Mouse (Mus musculus) adrenal gland, adult 18-20 months (tissue): ENCODE data around the gene Gm5901. TPM values are rescaled to one million over a fixed set of nuclear protein-coding genes. Genes with fewer than 3 reads are reported as not detected.
"Not testable (repeated sequence)": the region's sequence is repeated elsewhere in the genome, so short reads cannot be mapped to it uniquely, and the experiment has no call there.

Experiments used
- DNase-seq, 2 experiments: peaks; one replicate each; pipeline ENCODE4 v3.0.0; 2021 to 2022; ENCODE audit warnings: low spot score in 2 of 2
- long read RNA-seq, 2 experiments: library from polyadenylated mRNA; stranded (forward); transcript quantifications; one replicate each; pipeline ENCODE4 v2.0.0; 2021
- total RNA-seq, 2 experiments: library from RNA; stranded (reverse); gene quantifications; 1 replicate in 1 of 2; 2 replicates in 1 of 2; pipeline ENCODE4 v1.2.3; 2021

The Gm5901 gene
- not detected for total RNA-seq
- long read RNA-seq, experiment 1: 0 reads
- long read RNA-seq, experiment 2, partial matches to known transcripts: 0 of 1 reads
- long read RNA-seq, experiment 2, other reads (novel, unspliced or antisense): 1 of 1 reads

DNA sequence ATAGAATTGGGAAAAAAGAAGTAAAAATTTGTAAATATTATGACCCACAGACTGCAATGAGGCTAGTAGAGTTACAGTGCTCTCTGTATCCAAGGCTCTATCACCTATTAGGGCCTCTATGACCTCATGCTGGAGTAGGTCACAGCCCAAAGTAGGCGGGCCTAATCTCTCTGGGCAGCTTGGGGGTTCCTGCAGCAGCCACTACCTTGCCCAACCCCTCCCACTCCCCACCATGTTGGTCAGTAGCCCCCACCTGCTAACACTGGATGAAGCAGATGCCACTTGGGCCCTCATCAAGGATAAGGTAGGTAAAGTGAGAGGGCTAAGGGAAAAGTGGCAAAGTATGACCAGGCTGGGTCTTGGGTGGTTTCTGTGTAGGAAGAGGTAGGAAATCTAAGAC lies at the start of gene Gm5901:
Gene Gm5901, plus strand, starts transcription at position 173 of the 400 bp plus-strand sequence.
- no peak for DNase-seq

DNA sequence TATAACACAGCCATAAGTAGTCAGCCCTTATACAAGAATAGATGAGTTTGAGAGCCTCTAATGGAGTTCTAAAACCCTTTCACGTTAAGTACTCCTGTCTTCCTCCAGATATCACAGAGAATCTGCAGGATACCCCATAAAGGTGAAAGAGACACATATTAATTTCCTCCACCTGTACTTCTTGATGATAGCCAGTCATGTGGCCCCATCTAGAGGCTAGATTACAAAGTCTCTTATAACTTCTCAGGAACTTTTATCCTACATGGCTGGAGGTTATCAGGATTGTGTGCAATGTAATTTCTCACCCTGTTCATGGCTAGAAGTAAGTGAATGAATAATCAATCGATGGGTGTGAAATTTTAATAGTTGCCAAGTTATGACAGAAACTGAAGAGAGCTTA lies 49.5 kb upstream of the Gm5901 start:
- no peak for DNase-seq

DNA sequence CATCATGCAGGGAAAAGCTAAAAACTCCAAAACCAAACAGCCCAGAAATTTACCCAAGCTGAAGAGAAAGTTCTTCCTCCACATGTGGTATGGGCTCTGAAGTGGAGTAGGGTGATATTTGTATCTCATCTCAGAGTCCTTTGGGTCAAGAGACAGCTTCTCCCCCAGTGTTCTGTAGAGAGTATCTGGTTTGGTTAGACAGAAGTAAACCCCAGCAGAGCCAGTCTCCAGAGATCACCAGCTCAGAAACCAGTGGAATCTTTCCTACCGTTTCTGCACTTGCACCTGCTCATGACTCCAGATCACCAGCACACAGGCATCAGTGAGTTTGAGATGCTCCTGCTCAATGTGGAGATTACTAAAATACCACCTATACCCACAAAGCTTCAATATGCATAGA lies 40.8 kb upstream of the Gm5901 start, which contains the start of gene Olfr690:
Gene Olfr690, minus strand, starts transcription at position 101 of the 400 bp plus-strand sequence.
- DNase-seq: no peak

DNA sequence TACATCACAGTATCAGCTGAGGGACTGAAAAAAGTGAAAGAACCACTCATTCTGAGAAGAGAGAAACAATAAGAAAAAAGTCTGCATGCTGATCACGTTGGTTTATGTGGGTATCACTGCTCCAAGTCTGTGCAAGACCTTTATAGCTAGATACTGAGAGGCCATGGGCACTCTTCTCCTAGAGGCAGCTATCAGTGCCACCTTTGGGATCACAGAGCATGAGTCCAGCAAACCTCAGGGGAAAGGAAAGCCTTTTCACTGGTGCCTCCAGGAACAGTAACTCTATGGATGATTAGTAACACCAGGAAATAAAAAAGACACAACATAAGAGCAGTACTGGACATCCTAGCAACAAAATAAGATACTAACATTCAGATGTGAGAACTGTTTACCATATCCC lies 32.7 kb upstream of the Gm5901 start, which contains the start of gene Olfr691:
Gene Olfr691, minus strand, starts transcription at position 101 of the 400 bp plus-strand sequence.
- no peak for DNase-seq

DNA sequence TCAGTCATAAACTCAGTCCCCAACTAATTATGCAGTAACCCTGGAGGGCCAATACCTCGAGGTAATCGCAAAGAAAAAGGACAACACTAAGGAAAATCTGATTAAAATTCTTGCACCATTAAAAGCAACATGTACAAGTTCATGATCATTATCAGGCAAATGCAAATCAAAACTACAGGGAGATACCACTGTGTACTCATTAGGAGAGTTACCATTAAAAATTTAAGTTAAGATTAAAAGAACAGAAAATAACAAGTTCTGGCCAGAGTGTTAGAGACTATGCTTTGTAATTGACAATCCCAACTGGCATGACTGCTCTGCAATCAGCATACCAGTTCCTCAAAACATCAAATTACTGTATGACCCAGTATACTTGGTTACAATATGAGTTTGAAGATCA lies 32.1 kb upstream of the Gm5901 start:
- DNase-seq: no peak

DNA sequence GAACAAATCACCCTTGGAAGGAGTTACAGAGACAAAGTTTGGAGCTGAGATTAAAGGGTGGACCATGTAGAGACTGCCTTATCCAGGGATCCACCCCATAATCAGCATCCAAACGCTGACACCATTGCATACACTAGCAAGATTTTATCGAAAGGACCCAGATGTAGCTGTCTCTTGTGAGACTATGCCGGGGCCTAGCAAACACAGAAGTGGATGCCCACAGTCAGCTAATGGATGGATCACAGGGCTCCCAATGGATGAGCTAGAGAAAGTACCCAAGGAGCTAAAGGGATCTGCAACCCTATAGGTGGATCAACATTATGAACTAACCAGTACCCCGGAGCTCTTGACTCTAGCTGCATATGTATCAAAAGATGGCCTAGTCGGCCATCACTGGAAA lies 18.8 kb upstream of the Gm5901 start:
- DNase-seq: not testable (repeated sequence)

DNA sequence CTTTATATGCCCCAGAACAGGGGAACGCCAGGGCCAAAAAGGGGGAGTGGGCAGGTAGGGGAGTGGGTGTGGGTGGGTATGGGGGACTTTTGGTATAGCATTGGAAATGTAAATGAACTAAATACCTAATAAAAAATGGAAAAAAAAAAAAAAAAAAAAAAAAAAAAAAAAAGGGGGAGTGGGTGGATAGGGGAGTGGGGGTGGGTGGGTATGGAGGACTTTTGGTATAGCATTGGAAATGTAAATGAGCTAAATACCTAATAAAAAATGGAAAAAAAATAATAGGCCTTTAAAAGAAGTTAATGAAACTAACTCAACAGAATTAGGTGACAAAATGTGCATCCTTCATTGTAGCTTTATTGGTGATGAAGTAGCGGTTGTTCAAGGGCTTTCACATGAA lies 18.4 kb upstream of the Gm5901 start:
- not testable (repeated sequence) for DNase-seq

DNA sequence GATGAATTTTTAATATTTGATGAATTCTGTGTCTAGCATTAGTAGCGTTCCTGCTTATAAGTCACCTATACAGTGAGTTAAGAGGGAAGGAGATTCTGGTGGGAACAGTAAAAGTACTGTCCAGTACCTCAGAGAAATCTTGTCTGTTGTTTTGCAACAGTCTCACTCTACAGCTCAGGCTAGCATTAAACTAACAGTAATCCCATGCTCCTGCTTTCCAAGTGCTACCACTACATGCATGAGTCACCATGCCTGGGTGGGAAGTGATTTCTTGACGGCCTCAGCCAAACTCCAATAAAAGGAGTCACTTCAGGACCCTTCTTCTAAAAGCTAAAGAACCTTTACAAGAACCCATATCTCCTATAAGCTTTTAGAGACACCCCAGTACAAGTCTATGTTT lies 13.1 kb upstream of the Gm5901 start:
- DNase-seq: no peak

DNA sequence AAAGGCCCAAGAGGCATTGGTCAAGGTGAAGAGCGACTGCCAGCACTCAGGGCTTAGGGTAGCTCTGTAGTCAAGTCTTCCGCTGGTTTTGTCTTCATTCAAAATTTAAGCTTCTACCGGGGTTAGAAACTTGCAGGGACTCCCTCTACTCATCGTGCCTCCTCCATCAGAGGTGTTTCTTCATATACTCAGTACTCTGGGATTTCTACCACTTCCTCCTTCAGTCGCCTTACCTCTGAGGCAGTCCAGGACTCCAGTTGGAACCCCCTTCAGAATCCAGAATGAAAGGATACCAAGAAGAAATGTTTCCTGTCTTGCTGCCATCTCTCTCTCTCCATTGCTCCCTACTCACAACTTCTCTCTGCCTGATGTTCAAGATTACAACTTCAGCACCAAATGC lies 7.6 kb upstream of the Gm5901 start:
- DNase-seq: no peak

DNA sequence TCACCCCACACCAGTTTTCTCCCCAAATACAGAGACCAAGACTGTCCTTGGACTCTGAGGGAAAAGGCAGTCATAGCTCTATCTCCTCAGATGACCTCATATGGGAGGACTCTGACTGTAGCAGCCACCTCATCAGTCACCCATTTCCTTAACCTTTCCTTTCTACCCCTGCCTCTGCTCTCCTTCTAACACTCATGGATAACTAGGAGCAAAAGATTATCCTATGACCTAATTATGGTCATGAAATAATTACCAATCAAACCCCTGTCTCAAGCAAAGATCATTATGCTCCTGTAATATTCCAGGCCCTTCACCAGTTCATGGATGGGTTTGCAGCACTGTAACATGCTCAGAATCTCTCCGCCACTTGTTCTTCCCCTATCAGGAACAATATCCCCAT lies 6.9 kb upstream of the Gm5901 start, which contains the start of gene Olfr692:
Gene Olfr692, plus strand, starts transcription at position 301 of the 400 bp plus-strand sequence.
- no peak for DNase-seq

DNA sequence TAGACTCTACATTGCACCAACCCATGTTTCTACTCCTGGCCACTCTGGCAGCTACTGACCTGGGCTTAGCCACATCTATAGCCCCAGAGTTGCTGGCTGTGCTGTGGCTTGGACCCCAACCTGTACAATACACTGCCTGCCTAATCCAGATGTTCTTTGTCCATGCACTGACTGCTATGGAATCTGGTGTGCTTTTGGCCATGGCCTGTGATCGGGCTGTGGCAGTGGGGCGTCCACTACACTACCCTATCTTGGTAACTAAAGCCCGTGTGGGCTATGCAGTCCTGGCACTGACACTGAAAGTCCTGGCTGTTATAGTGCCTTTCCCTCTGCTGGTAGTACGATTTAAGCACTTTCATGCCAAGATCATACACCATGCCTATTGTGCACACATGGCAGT lies 6.3 kb upstream of the Gm5901 start:
- DNase-seq: no peak

DNA sequence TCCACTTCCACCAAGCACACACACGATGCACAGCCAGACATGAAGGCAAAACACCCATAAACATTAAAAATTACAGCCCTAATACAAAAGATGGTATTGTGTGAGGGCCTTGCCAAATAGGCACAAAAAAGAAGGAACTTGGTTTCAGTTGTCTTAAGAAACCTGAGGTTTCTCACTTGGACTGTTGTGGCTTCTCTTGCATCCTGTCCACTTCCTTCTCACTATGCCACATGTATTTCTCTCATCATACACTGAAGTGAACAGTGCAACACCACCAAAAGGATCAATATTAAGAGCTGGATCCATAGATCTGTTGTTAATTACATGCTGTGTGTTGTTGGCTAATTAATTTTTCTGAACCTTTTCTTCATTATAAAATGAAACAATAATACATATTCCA lies 1.9 kb upstream of the Gm5901 start:
- DNase-seq: no peak

DNA sequence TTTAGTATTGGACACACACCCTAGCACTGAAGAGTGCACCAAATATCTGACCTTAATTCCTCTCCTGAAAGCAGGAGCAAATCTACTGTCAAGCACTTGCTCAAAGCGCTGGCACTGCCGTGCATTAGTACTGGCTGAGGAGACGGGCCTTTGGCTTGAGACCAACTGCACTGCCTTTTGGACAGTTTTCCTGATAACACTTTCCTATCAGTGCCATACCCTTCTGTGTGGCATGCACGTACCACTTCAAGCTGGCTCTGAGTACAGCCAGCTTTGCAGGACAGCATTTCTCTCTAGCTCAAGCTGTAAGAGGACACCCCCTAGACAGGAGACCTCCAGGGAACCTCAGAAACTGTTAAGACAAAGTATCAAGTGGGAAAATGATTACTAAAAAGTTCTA lies 1.3 kb upstream of the Gm5901 start:
- no peak for DNase-seq

DNA sequence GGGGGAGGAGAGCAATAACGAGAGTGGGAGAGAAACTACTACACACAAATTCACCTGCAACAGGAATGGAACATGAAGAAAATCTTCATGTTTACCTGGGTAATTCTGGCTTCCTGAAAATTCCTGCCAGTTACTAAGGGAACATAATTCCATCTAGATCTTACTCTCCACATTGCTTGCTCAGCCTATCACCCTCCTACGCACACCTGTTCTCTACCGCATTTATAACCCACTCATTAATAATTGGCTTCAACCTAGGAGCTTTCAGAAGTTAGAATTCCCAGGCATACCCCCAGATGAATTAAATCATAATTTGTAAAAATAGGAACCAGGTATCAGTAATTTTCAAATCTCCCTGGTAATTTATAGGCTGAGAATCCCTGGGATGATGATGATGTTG lies 862 bp upstream of the Gm5901 start:
- no peak for DNase-seq

DNA sequence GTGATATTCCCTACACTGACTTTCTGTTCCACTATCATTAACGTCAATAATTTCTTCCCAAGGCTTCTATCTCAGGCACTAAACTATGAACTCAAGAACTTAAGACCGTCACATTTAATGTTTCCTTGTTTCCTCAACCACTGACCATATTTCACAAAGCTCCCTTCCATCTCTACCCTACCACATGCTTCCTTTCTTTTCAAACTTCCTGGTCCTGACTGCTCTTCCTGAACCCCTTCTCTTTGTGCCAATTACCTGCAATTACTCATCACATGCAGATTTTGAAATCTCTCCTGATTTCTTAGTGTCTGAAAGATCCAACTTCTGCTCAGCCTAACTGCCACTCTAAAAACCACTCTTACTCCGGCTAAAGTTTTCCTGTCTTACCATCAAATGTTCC lies 5.5 kb downstream of the Gm5901 start:
- DNase-seq: no peak

DNA sequence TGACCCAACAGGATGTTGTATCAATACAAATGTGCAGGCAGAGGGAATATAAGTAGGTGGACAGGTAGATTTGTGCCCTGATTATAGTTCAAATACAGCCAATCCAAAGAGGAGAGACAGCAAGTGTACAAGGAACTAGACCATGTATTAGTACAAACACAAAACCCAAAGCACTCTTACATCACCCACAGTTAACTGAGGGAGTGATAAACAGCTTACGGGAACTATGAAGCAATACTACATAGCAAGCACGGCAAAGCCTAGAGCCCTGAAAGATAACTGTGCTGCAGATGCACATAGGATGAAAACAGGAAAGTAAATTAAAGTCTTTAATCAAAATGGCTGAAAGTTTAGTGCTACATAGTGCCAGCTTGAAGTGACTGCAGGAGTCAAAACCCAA lies 12.9 kb downstream of the Gm5901 start:
- no peak for DNase-seq

DNA sequence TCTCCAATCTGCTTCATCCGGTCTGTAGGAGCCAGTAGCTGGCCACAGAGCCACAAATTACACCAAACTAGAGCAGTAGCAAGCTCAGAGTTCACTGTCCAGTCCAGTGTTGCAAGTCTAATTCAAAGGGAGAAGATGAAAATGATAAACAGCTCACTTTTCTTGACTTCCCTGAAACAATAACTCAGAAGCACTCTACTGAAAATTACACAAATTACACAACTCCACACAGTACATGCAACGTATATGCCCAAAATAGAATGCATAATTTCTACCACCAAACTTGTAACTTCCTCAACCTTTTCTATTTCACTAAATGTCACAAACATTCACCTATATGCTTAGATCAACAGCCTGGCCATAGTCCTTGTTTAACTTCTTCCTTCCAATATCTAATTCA lies 15.4 kb downstream of the Gm5901 start:
- DNase-seq: no peak

DNA sequence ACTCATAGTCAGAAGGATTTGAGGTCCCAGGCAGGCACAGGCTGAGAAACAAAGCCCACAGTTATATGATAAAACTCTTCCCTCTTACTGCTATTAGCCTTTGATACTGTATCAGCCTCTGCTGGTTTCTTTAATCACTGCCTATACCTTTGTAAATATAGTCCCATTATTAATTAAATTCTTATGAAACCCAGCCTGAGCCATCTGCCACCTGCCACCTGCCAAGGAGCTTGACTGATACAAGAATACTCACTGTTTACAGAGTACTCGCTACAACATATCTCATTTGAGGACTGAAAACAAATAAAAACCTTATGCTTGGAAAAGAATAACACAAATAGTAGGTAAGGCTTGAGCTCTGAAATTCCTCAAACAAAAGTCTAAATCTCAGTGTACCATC lies 19.8 kb downstream of the Gm5901 start:
- DNase-seq: no peak

DNA sequence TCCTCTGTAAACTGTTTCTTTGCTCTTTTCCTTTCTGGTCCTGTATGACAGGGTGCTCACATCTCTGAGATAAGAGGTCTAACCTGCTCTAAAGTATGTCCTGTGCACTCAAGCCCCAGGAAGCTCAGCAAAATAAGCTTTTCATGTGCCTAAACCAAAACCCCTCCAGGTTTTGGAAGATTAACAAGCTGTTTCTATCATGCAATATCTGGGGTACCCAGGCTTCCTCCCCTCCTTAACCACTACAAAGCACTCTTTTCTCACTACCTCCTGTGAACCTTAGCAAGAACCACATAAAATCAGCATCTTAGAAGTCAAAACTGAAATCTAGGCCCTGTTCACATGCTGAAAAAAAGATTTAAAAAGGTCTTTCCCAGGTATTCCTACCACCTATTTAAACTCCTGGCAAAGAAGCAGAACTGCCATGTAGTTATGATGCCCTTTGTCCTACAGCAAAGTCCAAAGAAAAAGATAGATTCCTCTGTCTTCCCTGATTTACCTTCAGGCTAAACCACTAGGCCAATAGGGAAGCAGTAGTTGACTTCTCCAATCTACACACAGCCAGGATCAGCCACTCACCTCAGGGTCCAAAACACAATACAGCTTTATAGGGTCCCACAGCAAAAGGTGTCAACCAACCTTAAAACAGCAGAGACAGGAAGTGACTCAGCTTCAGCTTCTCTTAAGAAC lies 20.4 kb downstream of the Gm5901 start:
- no peak for DNase-seq

DNA sequence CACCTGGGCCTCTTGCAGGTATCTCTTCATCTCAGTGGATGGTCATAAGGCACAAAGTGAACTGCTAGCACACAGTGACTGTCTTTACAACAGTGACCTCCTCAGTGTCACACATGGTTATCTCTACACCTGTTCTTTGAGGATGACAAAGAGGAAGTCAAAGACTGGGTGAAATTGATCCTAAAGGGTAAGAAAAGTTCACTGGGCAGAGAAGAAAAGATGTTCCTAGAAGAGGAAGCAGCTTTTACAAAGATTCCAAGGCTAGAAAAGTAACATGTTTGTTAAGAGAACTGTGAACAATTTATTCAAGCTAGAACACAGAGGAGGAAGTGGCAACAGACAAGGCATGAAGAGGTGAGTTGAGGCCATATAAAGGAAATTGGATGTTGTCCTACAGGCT lies 21.3 kb downstream of the Gm5901 start:
- DNase-seq: no peak

DNA sequence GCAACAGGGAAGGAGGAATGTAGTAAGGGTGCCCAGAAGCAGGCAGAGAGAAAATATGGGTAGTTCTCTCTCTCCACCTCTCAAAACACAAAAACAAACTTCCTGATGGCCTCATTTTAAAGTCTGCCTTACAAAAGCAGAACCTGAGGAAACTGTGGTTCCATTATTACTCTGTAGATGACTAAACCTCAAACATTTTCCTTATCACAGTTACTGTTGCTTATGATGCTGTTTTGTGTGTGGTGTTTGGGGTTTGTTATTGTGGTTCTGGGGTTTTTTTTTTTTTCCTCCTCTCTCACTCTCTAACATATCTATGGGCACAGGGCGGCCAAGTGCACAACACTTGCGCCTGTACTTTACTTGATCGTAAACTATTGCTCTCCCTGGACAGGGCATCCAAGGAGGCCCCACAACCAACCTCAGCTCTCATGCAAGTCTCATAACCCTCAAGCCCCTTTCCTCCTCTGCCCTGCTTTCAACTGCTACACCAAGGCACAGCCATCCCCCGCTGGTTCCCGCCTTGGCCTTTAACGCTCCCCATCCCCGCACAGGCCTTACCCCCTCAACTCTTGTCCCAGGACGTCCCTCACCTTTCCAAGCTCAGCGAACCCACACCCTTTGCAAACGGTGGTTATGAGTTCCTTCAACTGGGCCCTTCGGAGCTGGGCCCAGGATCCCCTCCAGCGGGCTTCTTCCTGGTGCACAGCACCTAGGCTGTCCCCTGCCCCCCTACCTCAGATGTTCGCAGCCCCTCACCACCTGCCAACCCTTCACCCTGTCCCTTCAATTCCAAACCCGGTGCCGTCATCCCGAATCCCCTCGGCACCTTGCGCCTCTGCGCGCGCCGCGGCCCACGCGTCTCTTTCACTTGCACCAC lies 24.5 kb downstream of the Gm5901 start:
- DNase-seq: no peak
